8 mouse cellular contexts compared by ENCODE assay signal in the genomic region with DNA sequence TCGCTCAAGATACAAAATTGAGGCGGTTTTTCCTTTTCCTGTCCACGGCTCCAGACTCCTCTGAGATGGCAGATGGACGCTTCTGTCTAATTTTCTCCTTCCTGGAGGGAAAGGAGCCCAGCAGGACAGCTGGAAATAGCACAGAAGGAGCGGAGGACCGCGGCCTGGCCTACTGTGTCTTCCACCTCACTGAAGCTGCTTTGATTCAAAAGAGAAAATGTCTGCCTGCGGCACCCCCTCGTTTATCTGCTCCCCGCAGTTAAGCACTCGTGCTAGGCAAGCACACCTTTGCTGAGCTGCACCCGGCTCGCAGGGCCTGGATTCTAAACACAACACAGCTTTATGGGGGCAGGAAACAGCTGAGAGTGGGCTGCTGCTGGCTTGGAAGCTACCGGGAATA. TPM values are rescaled to one million over a fixed set of nuclear protein-coding genes. Genes with fewer than 3 reads are reported as not detected.
DNase-seq lines count a peak whose midpoint lies in the region; ATAC-seq and TF ChIP-seq lines count a peak whose summit lies in the region.

No protein-coding gene starts in this region.

- no peak overlapping the region for H3K4me2 ChIP-seq in forebrain, embryonic 16.5 days (ENCODE audit: low read length)
- H3K4me2 ChIP-seq in midbrain, embryonic 15.5 days = no peak overlapping the region

- DNase-seq in layer of hippocampus, adult 2 months (ENCODE audit: low spot score in 2 of 2) = no peak
- DNase-seq in layer of hippocampus, postnatal 14 days (ENCODE audit: low spot score in 2 of 2) = no peak
- DNase-seq in cerebellum, adult 9-11 months = peak; percentile 81
- DNase-seq in urinary bladder, postnatal 4 days (ENCODE audit: low spot score in 2 of 2) = no peak
- DNase-seq in spleen, postnatal 14 days (ENCODE audit: low spot score in 2 of 2) = no peak
- no peak for DNase-seq in adrenal gland, postnatal 4 days (ENCODE audit: low spot score in 2 of 2)

- no peaks in the 10 kb centered on the region for H3K27me3 ChIP-seq in forebrain, embryonic 16.5 days (replicated peaks; ENCODE audit: control insufficient read depth, insufficient read depth, low read length)
- no peaks in the 10 kb centered on the region for H3K27me3 ChIP-seq in midbrain, embryonic 15.5 days (replicated peaks)

- H3K4me1 ChIP-seq in forebrain, embryonic 16.5 days (replicated peaks; ENCODE audit: control insufficient read depth, insufficient read depth, low read length) = peaks cover 18% of the 10 kb centered on the region
- H3K4me1 ChIP-seq in midbrain, embryonic 15.5 days = peaks cover 24% of the 10 kb centered on the region

- no peak for ATAC-seq in forebrain, embryonic 16.5 days
- no peak for ATAC-seq in midbrain, embryonic 15.5 days (replicated peaks)

- no peak for TF ChIP-seq CTCF in layer of hippocampus, adult 2 months (conservative IDR thresholded peaks at IDR 0.05)

- no peaks in the 10 kb centered on the region for H3K9me3 ChIP-seq in forebrain, embryonic 16.5 days (ENCODE audit: control insufficient read depth, low read length)
- no peaks in the 10 kb centered on the region for H3K9me3 ChIP-seq in midbrain, embryonic 15.5 days

- no peak overlapping the region for H3K4me3 ChIP-seq in layer of hippocampus, adult 2 months
- no peak overlapping the region for H3K4me3 ChIP-seq in forebrain, embryonic 16.5 days (replicated peaks; ENCODE audit: low read length)
- H3K4me3 ChIP-seq in midbrain, embryonic 15.5 days = no peak overlapping the region

- 34% methylated on average over 14 of the region's 14 CpGs for WGBS in forebrain, embryonic 16.5 days
- 57% methylated on average over 14 of the region's 14 CpGs for WGBS in midbrain, embryonic 15.5 days

- H3K27ac ChIP-seq in layer of hippocampus, adult 2 months = peak overlapping the region; percentile 86
- H3K27ac ChIP-seq in forebrain, embryonic 16.5 days (ENCODE audit: low read length) = peak overlapping the region; percentile 9
- H3K27ac ChIP-seq in midbrain, embryonic 15.5 days = peak overlapping the region; percentile 69

- H3K9ac ChIP-seq in forebrain, embryonic 16.5 days (replicated peaks; ENCODE audit: low read depth, low read length) = 0 out of 2 replicates have a peak overlapping the region, but pooled peaks have one; percentile 18
- no peak overlapping the region for H3K9ac ChIP-seq in midbrain, embryonic 15.5 days

- no peaks in the 10 kb centered on the region for H3K36me3 ChIP-seq in forebrain, embryonic 16.5 days (ENCODE audit: control insufficient read depth, insufficient read depth)
- no peaks in the 10 kb centered on the region for H3K36me3 ChIP-seq in midbrain, embryonic 15.5 days (replicated peaks)

RNA-seq across cellular contexts. Expression of a gene that starts 21.9 kb away (rescaled TPM):
- 100 to 1,000 TPM; 416 to 423 TPM for total RNA-seq in layer of hippocampus, adult 2 months (2021)
- 100 to 1,000 TPM; 395 to 425 TPM for total RNA-seq in layer of hippocampus, postnatal 14 days (2021)
- polyA plus RNA-seq in forebrain, embryonic 16.5 days (2015; fragmentation: Nextera tagmentation; extraction: Ambion mirVana) = 979 and 980 TPM in 2 replicates
- 1,044 and 1,060 TPM in 2 replicates for polyA plus RNA-seq in midbrain, embryonic 15.5 days (2015; fragmentation: Nextera tagmentation; extraction: Ambion mirVana)
- 100 to 1,000 TPM; 259 to 261 TPM for total RNA-seq in adrenal gland, postnatal 4 days (2021)

RNA-seq across cellular contexts. Expression of a gene that starts 23.1 kb away (rescaled TPM):
- 100 to 1,000 TPM; 144 to 153 TPM for total RNA-seq in layer of hippocampus, adult 2 months (2021)
- 100 to 1,000 TPM; 118 to 127 TPM for total RNA-seq in layer of hippocampus, postnatal 14 days (2021)
- 25.2 and 34.5 TPM in 2 replicates for polyA plus RNA-seq in forebrain, embryonic 16.5 days (2015; fragmentation: Nextera tagmentation; extraction: Ambion mirVana)
- 32.1 and 37.4 TPM in 2 replicates for polyA plus RNA-seq in midbrain, embryonic 15.5 days (2015; fragmentation: Nextera tagmentation; extraction: Ambion mirVana)
- total RNA-seq in adrenal gland, postnatal 4 days (2021) = 100 to 1,000 TPM; 150 to 160 TPM

RNA-seq across cellular contexts. Expression of a gene that starts 57.3 kb away (rescaled TPM):
- total RNA-seq in layer of hippocampus, adult 2 months (2021) = not detected
- not detected for total RNA-seq in layer of hippocampus, postnatal 14 days (2021)
- not detected in 2 replicates for polyA plus RNA-seq in forebrain, embryonic 16.5 days (2015; fragmentation: Nextera tagmentation; extraction: Ambion mirVana)
- polyA plus RNA-seq in midbrain, embryonic 15.5 days (2015; fragmentation: Nextera tagmentation; extraction: Ambion mirVana) = not detected in 2 replicates
- not detected for total RNA-seq in adrenal gland, postnatal 4 days (2021)

Comparison
In these comparisons a context has a peak if more than half of its experiments do, and no peak if none do; other contexts are left out.
1. H3K27ac ChIP-seq: peak in every context shown above with its lines; median percentile 86 in layer of hippocampus, adult 2 months; 69 in midbrain, embryonic 15.5 days; 9 in forebrain, embryonic 16.5 days.